Mouse (Mus musculus): ENCODE results near the gene Rab1a. TPM values are rescaled to one million over a fixed set of nuclear protein-coding genes. Genes with fewer than 3 reads are reported as not detected.

Rab1a gene
- polyA plus RNA-seq, 1 experiment from 2014 or later, result 289 TPM

GRCm38 (mm10) chr11:20275974-20276373 lies 74.7 kb downstream of the Rab1a start:
- Histone ChIP-seq H3K9me3 (ENCODE audit: control insufficient read depth, low read length) (no peaks in the 10 kb centered on the region), H3K4me1 (ENCODE audit: control insufficient read depth, insufficient read depth, low read length) (no peaks in the 10 kb centered on the region), H3K4me2 (ENCODE audit: low read length) (no peak overlapping the region), H3K9ac (replicated peaks; ENCODE audit: low read length) (no peak overlapping the region), H3K36me3 (ENCODE audit: control insufficient read depth, insufficient read depth, low read length) (no peaks in the 10 kb centered on the region), H3K27me3 (ENCODE audit: control insufficient read depth, insufficient read depth, low read length) (no peaks in the 10 kb centered on the region), H3K4me3 (replicated peaks; ENCODE audit: low read depth, low read length) (no peak overlapping the region), H3K27ac (replicated peaks; ENCODE audit: low read depth, low read length) (no peak overlapping the region)
- DNase-seq (no peak), ATAC-seq (ENCODE audit: low FRiP score, low TSS enrichment) (no peak)
- WGBS, result 68% methylated on average over 2 of the region's 2 CpGs

Other genes with a start within 250 kb of the Rab1a start
- 107 and 112 TPM in 2 replicates for gene Actr2, start 88.5 kb upstream of the Rab1a start, polyA plus RNA-seq (2014; fragmentation: Nextera tagmentation; extraction: Ambion mirVana)
- gene Cep68, start 48.0 kb downstream of the Rab1a start, polyA plus RNA-seq (2014; fragmentation: Nextera tagmentation; extraction: Ambion mirVana), result 16.9 and 29.5 TPM in 2 replicates
- gene Slc1a4, start 131.3 kb downstream of the Rab1a start, polyA plus RNA-seq (2014; fragmentation: Nextera tagmentation; extraction: Ambion mirVana), result 37.6 and 55.6 TPM in 2 replicates